Mouse (Mus musculus) embryonic facial prominence, embryonic 10.5 days (tissue): ENCODE measurements around the gene Zfp592. TPM values are rescaled to one million over a fixed set of nuclear protein-coding genes. Genes with fewer than 3 reads are reported as not detected.

Experiments used
- DNase-seq: peaks from one replicate; pipeline ENCODE4 v3.0.0-alpha.2; 2017; ENCODE audit warnings: low spot score
- H3K27ac ChIP-seq: fragments of 300-500 bp; sonication (generic); replicated peaks from 2 replicates; pipeline ENCODE4 v1.5.1; 2016; ENCODE audit warnings: mild to moderate bottlenecking
- H3K27me3 ChIP-seq: fragments of 300-500 bp; sonication (generic); replicated peaks from 2 replicates; pipeline ENCODE4 v1.6.1; 2016; ENCODE audit warnings: low read depth, mild to moderate bottlenecking; ENCODE audit not compliant: poor library complexity, severe bottlenecking
- H3K36me3 ChIP-seq: fragments of 300-500 bp; sonication (generic); replicated peaks from 2 replicates; pipeline ENCODE4 v1.6.1; 2016; ENCODE audit warnings: mild to moderate bottlenecking, moderate library complexity
- H3K4me1 ChIP-seq: fragments of 300-500 bp; sonication (generic); 2 replicates; pipeline ENCODE4 v1.6.1; 2016
- H3K4me3 ChIP-seq: fragments of 300-500 bp; sonication (generic); 2 replicates; pipeline ENCODE4 v1.5.1; 2016; ENCODE audit warnings: mild to moderate bottlenecking, moderate library complexity
- H3K9me3 ChIP-seq: fragments of 300-500 bp; sonication (generic); 2 replicates; pipeline ENCODE4 v1.6.1; 2016; ENCODE audit warnings: mild to moderate bottlenecking
- WGBS: fragments of 180-500 bp; shearing (Covaris S2); methylation state at CpG from one replicate; pipeline ENCODE4 v1.1.7; 2016; 5-methylcytosine and 5-hydroxymethylcytosine counted together
- polyA plus RNA-seq: library from polyadenylated mRNA; unstranded; fragments of >200 nt; fragmentation: Nextera tagmentation; extraction: Ambion mirVana; gene quantifications from 2 replicates; pipeline ENCODE4 v1.2.1, GENCODE M21; 2016

Zfp592 gene
- polyA plus RNA-seq, 1 experiment from 2014 or later = 16.3 TPM

DNA sequence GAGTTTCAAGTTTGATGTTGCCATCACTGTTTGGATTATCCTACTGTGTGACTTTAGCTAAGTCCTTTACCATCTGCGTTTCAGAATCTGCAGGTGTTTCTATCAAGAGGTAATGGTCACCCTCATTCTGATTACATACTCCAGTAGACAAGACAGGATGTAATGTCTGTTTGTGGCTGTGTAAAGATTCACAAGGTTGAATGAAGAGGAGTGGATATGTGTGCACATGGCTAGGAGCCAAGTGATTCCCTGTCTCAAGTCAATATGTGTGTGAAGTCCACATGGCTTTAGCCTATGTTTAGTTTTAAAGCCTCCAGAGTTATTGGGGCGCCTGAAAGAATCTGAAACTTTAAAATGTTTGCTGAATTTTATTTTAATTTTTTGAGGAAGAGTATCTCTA is 6.1 kb downstream of the Zfp592 start:
- peaks cover 4% of the 10 kb centered on the region; the same call in 1 of the 2 replicates for H3K36me3 ChIP-seq
- no peak for DNase-seq
- peaks cover 15% of the 10 kb centered on the region for H3K4me1 ChIP-seq
- H3K9me3 ChIP-seq = no peaks in the 10 kb centered on the region
- H3K27me3 ChIP-seq = no peaks in the 10 kb centered on the region
- no peak overlapping the region for H3K4me3 ChIP-seq
- 90% methylated on average over 2 of the region's 2 CpGs for WGBS
- H3K27ac ChIP-seq = no peak overlapping the region

DNA sequence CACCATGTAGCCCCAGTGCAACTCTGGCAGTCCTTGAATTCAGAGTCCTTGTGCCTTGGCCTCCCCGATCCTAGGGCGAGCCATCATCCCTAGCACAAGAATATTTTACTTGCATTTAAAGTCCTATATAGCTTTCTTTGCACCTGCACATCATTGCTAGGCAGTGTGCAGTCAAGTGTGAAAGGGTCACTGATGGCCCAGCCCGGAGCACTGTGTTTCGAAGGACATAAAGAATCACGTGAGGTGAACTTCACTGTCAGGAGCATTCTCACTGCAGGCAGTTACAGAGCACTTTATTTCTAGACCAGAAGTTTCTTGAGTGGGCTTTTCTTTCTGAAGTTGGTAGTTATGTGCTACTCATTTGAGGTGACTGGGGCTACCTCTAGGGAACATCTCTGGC is 8.4 kb downstream of the Zfp592 start:
- Histone ChIP-seq H3K36me3 (no peaks in the 10 kb centered on the region; the same call in 1 of the 2 replicates), H3K4me1 (no peaks in the 10 kb centered on the region; the same call in 1 of the 2 replicates), H3K27ac (no peak overlapping the region), H3K9me3 (no peaks in the 10 kb centered on the region), H3K27me3 (no peaks in the 10 kb centered on the region), H3K4me3 (no peak overlapping the region)
- WGBS = 81% methylated on average over 5 of the region's 5 CpGs
- DNase-seq = no peak

DNA sequence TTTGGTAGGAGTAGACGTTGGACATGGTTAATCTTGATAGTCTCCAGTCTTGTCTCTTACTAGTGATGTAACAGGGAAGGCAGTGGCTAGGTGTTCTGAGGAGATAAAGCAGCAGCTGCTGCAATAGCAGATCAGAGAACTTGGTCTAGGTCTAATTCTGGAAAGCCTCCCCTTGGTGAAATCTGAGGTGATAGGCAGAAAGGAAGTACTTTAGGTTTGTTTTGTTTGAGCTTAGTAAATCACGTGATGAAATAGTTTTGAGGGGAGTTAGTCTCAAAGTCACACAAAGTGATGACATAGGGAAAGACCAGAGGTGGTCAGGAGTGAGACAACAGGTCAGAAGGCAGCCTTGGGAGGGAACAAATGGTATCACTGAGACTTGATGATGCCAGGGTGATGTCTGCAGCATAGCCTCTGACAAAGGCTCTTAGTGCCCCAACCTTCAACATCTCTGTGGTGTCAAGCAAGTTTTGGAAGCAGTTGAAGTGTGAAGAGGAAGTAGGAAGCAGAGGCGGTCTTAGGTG is 11.1 kb downstream of the Zfp592 start:
- WGBS = 77% methylated on average over 3 of the region's 3 CpGs

DNA sequence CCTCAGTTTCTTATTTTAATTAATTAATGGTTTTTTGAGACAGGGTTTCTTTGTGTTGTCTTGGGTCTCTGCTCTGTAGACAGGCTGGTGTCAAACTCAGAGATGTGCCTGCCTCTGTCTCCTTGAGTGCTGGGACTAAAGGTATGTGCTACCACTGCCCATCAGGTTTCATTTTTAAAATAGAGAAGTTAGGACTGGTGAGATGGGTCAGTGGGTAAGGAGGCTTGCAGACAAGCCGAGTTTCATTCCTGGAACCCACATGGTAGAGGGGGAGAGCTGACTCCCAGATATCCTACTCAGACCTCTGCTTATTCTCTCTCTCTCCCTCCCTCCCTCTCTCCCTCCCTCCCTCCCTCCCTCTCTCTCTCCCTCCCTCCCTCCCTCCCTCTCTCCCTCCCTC is 12.5 kb downstream of the Zfp592 start:
- no peaks in the 10 kb centered on the region for H3K9me3 ChIP-seq
- H3K4me1 ChIP-seq = no peaks in the 10 kb centered on the region; the same call in 1 of the 2 replicates
- H3K36me3 ChIP-seq = peaks cover 16% of the 10 kb centered on the region
- DNase-seq = no peak
- H3K27me3 ChIP-seq = no peaks in the 10 kb centered on the region
- H3K4me3 ChIP-seq = no peak overlapping the region
- 73% methylated on average over 1 of the region's 1 CpGs for WGBS
- no peak overlapping the region for H3K27ac ChIP-seq

More for the DNA sequence above, 11.1 kb downstream of the Zfp592 start:
- no peak overlapping the region for H3K27ac ChIP-seq
- no peaks in the 10 kb centered on the region; the same call in 1 of the 2 replicates for H3K4me1 ChIP-seq
- H3K9me3 ChIP-seq = no peaks in the 10 kb centered on the region
- DNase-seq = no peak
- no peak overlapping the region for H3K4me3 ChIP-seq
- peaks cover 3% of the 10 kb centered on the region for H3K36me3 ChIP-seq
- H3K27me3 ChIP-seq = no peaks in the 10 kb centered on the region

DNA sequence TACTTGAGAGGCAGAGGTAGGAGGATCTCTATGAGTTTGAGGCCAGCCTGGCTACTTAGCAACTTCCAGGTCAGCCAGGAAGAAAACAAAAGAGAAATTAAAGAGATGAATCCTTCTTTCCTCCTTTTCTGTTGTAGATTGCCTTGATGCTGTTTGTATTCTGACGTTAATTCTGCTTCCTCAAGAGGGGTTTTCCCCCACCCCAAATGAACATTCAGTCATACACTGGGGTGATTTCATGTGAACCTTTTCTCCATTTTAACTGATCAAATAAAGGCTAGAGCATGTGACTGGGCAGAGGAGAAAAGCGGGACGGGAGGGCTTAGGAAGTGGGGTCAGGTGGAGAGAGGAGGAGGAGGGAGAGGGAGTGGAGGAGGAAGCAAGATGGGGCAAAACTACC is 14.8 kb downstream of the Zfp592 start:
- DNase-seq = no peak
- WGBS = 79% methylated on average over 3 of the region's 3 CpGs
- Histone ChIP-seq H3K4me3 (no peak overlapping the region), H3K9me3 (no peaks in the 10 kb centered on the region), H3K27me3 (no peaks in the 10 kb centered on the region), H3K27ac (no peak overlapping the region), H3K36me3 (peaks cover 35% of the 10 kb centered on the region), H3K4me1 (no peaks in the 10 kb centered on the region; the same call in 1 of the 2 replicates)

DNA sequence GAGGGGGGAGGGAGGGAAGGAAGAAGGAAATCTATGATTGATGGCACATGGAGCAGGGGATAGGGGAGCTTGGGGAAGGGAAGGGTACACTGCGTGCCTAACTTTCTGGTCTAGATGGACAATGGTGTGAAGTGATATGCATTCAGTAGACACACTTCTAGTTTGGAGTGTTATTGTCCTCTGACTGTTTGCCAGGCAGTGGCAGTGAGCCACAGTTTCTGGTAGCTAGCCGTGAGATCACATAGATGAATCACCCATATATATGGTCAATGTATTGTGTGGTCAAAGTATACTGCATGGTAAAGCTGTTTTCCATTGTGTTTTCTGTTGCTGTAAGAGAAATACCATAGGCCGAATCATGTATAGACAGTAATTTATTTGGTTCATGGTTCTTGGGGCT is 18.1 kb downstream of the Zfp592 start:
- Histone ChIP-seq H3K9me3 (no peaks in the 10 kb centered on the region), H3K4me3 (no peak overlapping the region), H3K27ac (no peak overlapping the region), H3K4me1 (no peaks in the 10 kb centered on the region), H3K36me3 (peaks cover 48% of the 10 kb centered on the region), H3K27me3 (no peaks in the 10 kb centered on the region)
- DNase-seq = no peak
- 95% methylated on average over 3 of the region's 3 CpGs for WGBS

DNA sequence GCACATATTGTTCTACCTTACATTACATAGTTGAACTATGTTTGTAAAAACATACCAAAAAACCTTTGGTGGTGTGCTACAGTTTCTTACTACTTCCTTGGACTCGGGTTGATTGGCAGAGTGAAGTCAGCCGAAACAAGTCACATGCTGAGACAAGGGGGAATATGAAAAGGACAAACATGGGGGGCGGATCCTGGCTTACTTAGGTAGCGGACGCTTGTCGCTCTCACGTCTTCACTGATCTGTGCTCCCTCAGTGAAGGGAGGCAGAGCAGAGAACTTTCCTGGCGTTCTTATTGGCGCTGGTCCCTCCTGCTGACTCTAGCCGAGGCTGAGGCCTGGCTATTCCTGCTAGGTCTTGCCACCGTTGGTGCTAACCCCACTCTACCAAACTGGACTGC is 26.8 kb downstream of the Zfp592 start:
- no peaks in the 10 kb centered on the region for H3K27me3 ChIP-seq
- no peaks in the 10 kb centered on the region for H3K4me1 ChIP-seq
- no peaks in the 10 kb centered on the region for H3K9me3 ChIP-seq
- no peak overlapping the region for H3K4me3 ChIP-seq
- DNase-seq = no peak
- H3K27ac ChIP-seq = no peak overlapping the region
- H3K36me3 ChIP-seq = peaks cover 50% of the 10 kb centered on the region
- 67% methylated on average over 11 of the region's 11 CpGs for WGBS

DNA sequence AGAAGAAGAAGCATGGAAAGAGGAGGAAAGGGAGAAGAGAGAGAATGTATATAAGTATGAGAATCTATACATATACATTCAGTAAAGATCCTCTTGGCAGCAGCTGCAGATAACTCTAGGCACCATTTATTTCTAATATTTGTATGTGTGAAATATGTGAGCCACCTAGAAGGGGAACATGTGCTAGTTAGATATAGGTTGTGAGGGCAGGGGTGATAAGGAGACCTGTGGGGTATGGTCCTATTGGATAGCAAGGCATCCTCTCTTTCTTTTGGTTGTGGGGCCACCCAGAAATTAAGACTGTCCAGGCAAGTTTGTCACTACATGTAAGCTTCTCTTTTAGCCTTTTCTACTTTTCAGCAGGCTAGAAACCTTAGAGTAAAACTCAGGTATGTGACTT is 29.2 kb downstream of the Zfp592 start:
- no peak overlapping the region for H3K4me3 ChIP-seq
- H3K4me1 ChIP-seq = no peaks in the 10 kb centered on the region
- no peak overlapping the region for H3K27ac ChIP-seq
- DNase-seq = no peak
- no peaks in the 10 kb centered on the region for H3K27me3 ChIP-seq
- peaks cover 71% of the 10 kb centered on the region for H3K36me3 ChIP-seq
- H3K9me3 ChIP-seq = no peaks in the 10 kb centered on the region

DNA sequence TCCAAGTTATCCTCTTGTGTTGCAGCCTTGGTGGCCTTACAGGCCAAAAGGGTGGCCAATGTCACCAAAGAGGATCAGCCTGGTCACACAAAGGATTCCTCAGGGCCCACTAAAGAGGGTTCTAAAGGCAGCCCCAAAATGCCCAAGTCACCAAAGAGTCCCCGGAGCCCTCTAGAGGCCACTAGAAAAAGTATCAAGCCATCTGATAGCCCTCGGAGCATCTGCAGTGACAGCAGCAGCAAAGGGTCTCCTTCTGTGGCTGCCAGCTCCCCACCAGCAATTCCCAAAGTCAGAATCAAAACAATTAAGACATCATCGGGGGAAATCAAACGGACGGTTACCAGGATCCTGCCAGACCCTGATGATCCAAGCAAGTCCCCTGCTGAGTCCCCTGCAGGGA is 30.6 kb downstream of the Zfp592 start:
- H3K27me3 ChIP-seq = no peaks in the 10 kb centered on the region
- no peak overlapping the region for H3K4me3 ChIP-seq
- H3K36me3 ChIP-seq = peaks cover 78% of the 10 kb centered on the region
- H3K4me1 ChIP-seq = no peaks in the 10 kb centered on the region
- no peak for DNase-seq
- 68% methylated on average over 5 of the region's 5 CpGs for WGBS
- no peaks in the 10 kb centered on the region for H3K9me3 ChIP-seq
- no peak overlapping the region for H3K27ac ChIP-seq

DNA sequence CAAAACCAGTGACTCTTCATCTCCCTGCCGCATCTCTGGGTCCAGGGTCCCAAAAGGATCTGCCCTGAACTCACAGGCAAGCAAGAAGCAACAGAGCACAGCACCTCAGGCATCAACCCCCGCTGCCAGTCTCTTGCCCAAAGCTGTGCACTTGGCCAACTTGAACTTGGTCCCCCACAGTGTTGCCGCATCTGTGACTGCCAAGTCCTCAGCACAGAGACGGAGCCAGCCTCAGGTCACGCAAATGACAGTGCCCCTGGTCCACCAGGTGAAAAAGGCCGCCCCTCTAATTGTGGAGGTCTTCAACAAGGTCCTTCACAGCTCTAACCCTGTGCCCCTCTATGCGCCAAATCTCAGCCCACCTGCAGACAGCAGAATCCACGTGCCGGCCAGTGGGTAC is 31.2 kb downstream of the Zfp592 start:
- Histone ChIP-seq H3K36me3 (peaks cover 81% of the 10 kb centered on the region), H3K4me3 (no peak overlapping the region), H3K27me3 (no peaks in the 10 kb centered on the region), H3K9me3 (no peaks in the 10 kb centered on the region), H3K27ac (no peak overlapping the region), H3K4me1 (no peaks in the 10 kb centered on the region)
- WGBS = 94% methylated on average over 9 of the region's 9 CpGs
- DNase-seq = no peak

DNA sequence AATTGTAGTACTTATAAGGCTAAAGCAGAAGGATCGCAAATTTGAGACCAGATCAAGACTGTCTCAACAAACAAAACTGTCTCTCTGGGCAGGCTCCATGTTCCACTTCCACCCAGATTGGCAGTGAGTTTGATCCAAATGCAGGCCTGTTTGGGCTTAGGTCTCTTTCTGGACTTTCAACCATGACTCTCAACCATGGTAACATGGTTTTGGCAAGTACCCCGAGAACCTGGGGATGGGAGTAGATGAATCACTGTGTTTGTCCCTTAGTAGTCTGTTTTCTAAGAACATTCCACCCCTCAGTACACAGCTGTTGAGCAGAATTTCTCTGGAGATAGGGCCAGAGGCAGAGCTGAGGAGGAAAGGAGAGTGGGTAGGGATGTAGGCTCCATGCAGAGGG is 32.3 kb downstream of the Zfp592 start:
- 95% methylated on average over 2 of the region's 2 CpGs for WGBS
- Histone ChIP-seq H3K27me3 (no peaks in the 10 kb centered on the region), H3K4me1 (no peaks in the 10 kb centered on the region), H3K27ac (no peak overlapping the region), H3K4me3 (no peak overlapping the region), H3K9me3 (no peaks in the 10 kb centered on the region), H3K36me3 (peaks cover 83% of the 10 kb centered on the region)
- no peak for DNase-seq

DNA sequence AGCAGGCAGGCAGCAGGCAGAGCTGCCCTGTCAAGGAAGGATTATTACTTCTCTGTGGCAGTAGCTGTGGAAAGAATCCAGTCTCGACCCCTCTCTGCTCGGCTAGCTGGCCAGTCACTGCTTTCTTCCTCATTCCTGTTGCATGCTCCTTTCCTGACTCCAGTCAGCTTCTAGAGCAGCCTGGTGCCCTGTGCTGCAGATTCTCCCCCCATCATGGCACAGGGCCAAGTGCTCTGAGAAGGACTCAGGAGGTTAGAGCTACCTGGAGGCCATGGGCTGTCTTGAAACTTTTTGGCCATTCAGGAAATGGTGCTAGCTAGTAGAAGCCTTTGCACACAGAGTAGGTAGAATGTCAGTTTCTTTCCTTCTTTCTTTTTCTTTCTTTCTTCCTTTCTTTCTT is 46.2 kb downstream of the Zfp592 start:
- H3K27me3 ChIP-seq = no peaks in the 10 kb centered on the region
- peaks cover 87% of the 10 kb centered on the region for H3K36me3 ChIP-seq
- WGBS = 98% methylated on average over 2 of the region's 2 CpGs
- DNase-seq = no peak
- no peaks in the 10 kb centered on the region for H3K4me1 ChIP-seq
- no peak overlapping the region for H3K4me3 ChIP-seq
- H3K27ac ChIP-seq = no peak overlapping the region
- H3K9me3 ChIP-seq = no peaks in the 10 kb centered on the region

DNA sequence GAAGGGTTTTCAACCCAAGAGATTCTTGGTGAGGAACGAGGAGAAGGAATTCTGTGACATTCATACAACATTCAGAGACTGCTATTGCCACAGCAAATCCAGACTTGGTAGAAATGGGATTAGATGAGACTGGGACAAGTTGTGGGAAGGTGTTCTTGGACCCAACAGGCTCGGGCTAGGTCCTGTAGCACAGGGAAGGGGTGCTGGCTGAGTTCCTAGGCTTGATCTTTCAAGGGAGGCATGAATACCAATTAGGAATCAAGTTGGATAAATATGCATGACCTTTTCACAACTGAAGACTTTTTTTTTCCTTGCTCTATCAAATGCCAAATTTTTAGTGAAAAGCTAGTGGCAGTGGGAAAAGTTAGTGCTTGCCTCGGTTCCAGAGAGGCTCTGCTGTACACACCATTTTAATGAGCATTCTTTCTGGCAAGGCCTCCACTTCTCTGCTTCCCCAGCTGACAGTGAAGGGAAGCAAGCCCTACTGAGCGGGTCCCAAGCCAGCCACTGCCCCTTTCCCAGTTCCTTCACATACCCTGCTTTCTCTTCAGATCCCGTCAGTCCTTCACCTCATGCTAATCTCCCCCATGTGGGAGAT is 49.6 kb downstream of the Zfp592 start:
- Histone ChIP-seq H3K36me3 (peaks cover 63% of the 10 kb centered on the region), H3K27ac (no peak overlapping the region), H3K4me1 (no peaks in the 10 kb centered on the region), H3K9me3 (no peaks in the 10 kb centered on the region), H3K4me3 (no peak overlapping the region), H3K27me3 (no peaks in the 10 kb centered on the region)
- 88% methylated on average over 5 of the region's 5 CpGs for WGBS
- no peak for DNase-seq
